Mouse (Mus musculus) thymus, postnatal 36 days (tissue): ENCODE data around the gene Wdr62.
"Not testable (repeated sequence)": the region's sequence is repeated elsewhere in the genome, so short reads cannot be mapped to it uniquely, and the experiment has no call there.

Experiments used
- DNase-seq, 2 experiments: peaks; one replicate each; pipeline ENCODE4 v3.0.0; 2022; ENCODE audit warnings: mixed read lengths in 2 of 2

Gene Wdr62

GRCm38 (mm10) chr7:30202895-30203690, 77.1 kb downstream of the Wdr62 start:
- DNase-seq: no peak

DNA sequence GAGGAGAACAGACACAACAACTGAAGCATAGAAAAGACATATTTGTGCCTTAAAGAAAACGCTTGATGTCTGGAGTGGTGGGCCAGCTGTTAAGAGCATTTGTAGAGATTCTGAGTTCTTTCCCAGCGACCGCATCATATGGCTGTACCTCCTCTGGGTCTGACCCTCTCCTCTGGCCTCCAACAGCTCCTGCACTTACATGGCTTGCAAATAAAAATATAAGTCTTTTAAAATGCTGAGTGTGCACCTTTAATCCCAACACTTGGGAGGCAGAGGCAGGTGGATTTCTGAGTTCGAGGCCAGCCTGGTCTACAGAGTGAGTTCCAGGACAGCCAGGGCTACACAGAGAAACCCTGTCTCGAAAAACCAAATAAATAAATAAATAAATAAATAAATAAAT, 79.6 kb downstream of the Wdr62 start:
- not testable (repeated sequence) for DNase-seq

DNA sequence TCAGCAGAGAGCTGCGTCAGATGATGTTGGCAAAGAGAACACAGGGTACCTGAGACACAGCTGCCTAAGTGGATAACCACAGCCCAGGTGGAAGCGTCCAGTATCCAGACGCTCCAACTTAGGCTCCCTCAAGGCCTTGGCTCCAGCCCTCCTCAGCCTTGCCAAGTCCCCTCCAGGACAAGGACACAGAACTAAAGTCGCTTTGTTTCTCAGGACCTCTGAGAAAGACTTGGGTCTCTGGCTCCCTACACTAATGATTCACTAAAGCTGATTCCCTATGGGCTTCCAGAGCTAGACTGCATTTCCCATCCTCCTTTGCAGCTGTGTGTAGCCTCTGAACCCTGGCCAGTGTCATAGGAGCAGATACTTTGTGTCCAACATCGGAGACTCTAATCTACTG, 80.0 kb downstream of the Wdr62 start:
- DNase-seq: no peak

DNA sequence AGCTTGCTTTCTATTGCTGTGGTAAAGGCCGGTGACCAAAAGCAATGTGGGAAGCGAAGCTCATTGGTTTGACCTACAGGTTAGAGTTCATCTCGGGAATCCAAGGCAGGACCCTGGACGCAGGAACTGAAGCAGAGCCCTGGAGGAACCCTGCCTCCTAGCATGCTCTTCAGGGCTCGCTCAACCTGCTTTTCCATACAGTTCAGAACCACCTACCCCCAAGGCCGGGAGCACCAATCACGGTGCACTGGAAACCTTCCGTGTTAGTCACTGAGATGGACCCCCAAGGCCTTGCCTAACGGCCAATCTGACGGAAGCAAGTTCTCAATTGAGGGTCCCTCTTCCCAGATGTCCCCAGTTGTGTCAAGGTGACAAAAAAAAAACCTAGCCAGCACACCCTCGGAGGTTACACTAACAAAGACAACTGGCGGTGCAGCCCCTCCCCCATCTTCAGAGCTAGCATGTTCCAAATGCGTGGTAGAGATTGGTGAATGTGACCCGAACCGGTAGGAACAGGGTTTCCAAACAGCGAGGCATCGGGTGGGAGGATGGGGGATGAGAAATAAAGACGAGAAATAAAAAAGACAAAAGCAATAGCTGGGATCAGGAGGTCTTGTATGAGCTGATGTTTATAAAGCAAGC, 80.6 kb downstream of the Wdr62 start:
- DNase-seq: no peak

GRCm38 (mm10) chr7:30198481-30198971, 81.7 kb downstream of the Wdr62 start, which contains the start of gene Capns1:
Gene Capns1, minus strand, starts transcription at chr7:30198811.
- DNase-seq: peak; percentile 52 to 54

DNA sequence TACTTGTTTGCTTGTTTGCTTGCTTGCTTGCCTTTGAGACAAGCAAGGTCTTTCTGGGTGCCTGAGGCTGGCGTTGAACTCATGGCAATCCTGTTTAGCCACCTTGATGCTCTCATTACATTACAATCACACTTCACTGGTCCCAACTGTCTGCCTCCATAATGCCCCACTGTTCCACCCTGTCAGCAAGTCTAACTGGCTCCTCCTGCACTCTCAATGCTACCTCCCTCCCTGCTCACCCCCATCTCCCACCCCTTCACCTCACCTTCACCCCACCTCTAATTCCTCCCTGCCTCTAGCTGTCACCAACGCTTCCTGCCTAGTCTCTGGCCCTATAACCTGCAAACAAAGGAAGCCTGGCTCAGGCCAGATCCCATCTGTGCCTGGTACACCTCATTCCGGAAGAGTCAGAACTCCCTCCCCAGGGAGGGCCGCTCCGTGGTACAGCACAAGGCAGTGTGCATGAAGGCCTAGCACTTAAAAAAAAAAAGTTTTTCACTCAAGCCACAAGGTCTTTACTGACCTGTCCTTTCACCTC, 82.6 kb downstream of the Wdr62 start:
- no peak for DNase-seq

DNA sequence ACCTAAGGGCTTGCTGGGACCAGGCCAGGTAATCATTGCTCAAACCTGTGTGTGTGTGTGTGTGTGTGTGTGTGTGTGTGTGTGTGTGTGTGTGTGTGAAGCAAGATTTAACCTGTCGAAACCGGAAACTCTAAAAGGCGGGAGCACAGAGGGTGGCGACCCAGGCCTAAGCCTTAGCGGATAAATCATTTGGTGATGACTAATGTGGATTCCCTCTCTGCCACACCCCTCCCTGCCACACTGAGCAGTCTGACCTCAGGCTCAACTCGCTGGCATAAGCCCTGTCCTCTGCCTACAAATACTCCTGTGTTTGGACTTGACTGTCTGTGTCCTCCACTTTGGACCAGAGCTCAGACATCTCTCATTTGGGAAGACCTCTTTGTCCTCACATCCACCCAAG, 84.0 kb downstream of the Wdr62 start:
- no peak for DNase-seq

DNA sequence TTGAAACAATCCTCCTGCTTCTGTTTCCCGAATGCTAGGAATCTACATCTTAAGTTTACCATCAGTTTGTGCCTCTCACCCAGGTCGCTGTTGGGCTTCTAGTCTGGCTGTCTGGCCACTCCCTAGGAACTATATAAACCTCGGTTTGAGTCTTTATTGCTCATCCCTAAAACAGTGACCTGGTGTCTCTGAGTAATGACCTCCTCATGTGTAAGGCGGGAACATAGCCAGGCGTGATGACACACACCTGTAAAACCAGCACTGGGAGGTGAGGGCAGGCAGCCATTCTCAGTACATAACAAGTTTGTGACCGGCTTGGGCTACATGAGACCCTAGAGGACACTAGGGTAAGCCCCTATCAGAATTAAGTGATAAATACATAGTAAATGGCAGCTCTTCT, 84.8 kb downstream of the Wdr62 start:
- DNase-seq: no peak

DNA sequence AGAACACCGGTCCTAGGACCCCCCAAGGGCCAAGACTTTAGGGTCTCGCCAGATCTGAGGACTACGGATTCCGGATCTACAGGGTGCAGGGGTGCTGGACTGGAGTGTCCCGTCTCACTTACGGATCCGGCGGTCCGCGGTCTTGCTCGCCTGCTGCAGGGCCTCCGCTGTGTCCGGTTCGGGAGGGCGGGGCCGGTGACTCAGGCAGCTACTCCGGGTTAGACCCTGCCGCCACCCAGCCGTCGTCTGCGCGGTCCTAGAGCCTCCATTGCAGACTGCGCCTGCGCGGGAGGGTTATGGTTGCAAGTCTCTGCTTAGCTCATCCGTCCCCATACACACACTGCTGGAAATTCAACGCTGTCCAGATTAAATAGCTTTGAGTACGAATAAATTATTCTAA, 85.3 kb downstream of the Wdr62 start:
- DNase-seq: peak; percentile 92 to 94

- DNase-seq: peak in 1 of 2 experiments; percentile 32
Observed at GRCm38 (mm10) chr7:30194101-30194831, 86.0 kb downstream of the Wdr62 start.

DNA sequence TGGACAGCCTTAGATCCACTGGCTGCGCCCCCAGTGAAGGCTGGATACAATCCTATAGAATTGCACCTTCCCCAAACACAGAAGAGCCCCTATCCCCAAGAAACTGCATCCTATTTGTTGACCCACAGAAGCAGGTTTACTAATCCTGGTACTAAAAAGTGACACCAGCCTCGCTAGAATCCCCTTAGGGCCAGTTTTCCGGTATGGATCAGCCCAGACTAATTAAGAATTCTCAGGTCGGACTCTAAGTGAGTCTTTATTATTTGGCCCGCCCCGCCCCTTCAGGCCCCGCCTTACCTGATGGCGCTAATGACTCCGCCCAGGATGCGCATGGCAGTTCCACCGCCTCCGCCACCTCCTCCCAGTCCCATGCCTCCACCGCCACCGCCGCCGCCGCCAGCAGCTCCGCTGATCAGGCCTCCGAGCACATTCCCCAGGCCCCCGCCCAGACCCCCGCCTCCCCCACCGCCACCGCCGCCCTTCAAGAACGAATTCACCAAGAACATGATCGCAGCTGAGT, 86.6 kb downstream of the Wdr62 start:
- peak; percentile 59 to 68 for DNase-seq

- no peak for DNase-seq
Observed at GRCm38 (mm10) chr7:30193013-30193412, 87.2 kb downstream of the Wdr62 start.

- no peak for DNase-seq
Observed at GRCm38 (mm10) chr7:30192088-30192487, 88.1 kb downstream of the Wdr62 start.
